Mouse (Mus musculus) pancreas, adult 10 weeks (tissue): Measurements from ENCODE around the gene Clec5a. TPM values are rescaled to one million over a fixed set of nuclear protein-coding genes. Genes with fewer than 3 reads are reported as not detected.

ENCODE experiments used
- polyA plus RNA-seq: library from polyadenylated mRNA; stranded (reverse); fragments of 350-450 nt; fragmentation: Illumina TruSeq; extraction: RNeasy Lipid Tissue Mini Kit (QIAGEN cat#74804); gene quantifications from one replicate; pipeline ENCODE4 v1.2.3, GENCODE M21; 2015; ENCODE audit warnings: low read depth, low replicate concordance; ENCODE audit not compliant: insufficient read depth

The Clec5a gene
- 0.63 TPM for polyA plus RNA-seq

DNA sequence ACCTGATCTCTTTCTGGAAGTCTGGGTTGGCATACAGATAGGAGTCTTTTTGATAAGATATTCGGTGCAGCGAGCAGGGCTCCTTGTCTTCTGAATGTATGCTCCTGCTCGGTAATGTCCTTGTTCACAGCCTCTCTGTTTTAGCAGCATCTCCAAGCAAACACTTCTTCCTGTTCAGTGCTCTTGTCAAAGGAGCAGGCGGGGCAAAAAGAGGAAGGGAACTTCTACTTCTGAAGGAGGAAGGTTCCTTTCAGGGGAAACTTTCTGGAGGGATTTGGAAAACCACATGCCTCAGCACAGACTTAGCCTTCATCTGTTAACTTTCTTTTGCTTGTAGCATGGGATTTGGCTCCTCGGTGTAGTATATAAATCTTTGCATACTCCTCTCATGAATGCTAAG lies at the start of gene Clec5a:
Gene Clec5a, minus strand, starts transcription at position 177 of the 400 bp plus-strand sequence.

DNA sequence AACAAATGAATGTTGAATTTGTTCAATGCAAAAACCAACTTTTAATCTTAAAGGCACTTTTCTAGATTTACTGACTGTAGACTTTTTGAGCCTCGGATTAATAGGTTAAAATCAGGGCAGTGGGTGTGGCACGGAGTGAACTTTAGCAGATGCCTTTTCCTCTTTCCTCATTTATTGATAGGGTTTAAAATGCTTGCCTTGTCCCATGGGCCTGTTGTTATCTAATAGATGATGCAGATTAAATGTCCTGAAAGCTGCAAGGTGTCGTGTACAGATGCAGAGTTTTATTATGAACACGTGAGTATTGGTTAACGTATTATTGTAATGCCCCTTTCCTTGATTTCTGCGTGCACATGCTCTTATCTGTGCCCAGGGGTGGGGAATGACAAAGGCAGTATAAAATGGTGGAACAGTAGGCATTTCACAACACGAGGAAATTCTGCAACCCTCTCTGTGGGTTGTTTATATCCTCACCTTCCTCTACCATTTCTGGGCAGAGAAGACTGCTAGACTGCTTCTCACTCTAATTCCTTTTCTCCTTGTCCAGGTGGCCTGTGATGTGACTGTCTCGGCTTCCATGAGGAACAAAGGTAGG lies 42.9 kb upstream of the Clec5a start, which contains the start of gene Mgam:
Gene Mgam, plus strand, starts transcription at position 426 of the 595 bp plus-strand sequence.

GRCm38 (mm10) chr6:40613260-40613852 lies 27.7 kb upstream of the Clec5a start, which contains the start of gene Tas2r138:
TSS of gene Tas2r138 (minus strand) at chr6:40613310.

DNA sequence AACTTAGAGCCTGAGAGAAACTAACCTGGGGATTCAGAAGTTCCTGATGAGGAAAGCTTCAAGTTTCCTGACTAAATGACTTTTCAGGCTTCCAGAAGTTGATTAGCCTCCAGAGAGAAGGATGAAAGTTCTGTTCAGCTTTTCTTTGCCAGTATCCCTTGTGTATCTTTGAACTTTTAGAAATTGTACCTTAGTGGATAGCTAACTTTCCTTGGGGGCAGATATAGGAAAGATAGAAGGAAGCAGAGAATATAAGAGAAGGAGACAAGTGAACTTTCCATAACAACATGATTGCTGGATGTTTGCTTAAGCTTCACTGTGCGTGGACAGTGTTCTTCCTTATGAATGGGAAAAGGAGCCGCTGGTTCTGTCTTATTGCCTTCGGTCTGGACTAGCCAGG lies 16.4 kb downstream of the Clec5a start, which contains the start of gene Olfr460:
Gene Olfr460, plus strand, starts transcription at position 301 of the 400 bp plus-strand sequence.

DNA sequence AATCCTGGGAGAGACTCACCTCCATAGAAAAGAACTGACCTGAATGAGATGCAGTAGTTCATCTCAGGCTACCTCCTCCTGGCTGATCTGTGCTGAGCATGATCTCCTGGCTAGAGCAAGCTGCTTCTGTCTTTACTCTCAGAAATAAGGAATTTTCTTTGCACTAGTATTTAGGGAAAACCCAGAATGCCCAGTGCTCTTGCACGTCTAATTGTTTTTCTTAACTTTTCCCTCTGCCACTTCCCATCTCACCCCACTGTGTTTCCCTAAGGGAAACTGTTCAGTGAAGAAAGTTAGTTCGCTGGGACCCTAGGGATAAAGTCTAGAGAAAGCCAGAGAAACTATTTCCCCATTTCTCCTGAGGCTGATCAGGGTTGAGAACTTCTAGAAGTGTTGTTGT lies 30.7 kb downstream of the Clec5a start, which contains the start of gene Olfr461:
Gene Olfr461, minus strand, starts transcription at position 101 of the 400 bp plus-strand sequence.

Other genes with a start within 250 kb of the Clec5a start
- gene E330009J07Rik, start 149.7 kb downstream of the Clec5a start, polyA plus RNA-seq, result 7.4 TPM
- 0.37 TPM for gene Wee2, start 146.7 kb downstream of the Clec5a start, polyA plus RNA-seq
- 21.8 TPM for gene Ssbp1, start 114.5 kb downstream of the Clec5a start, polyA plus RNA-seq
- not detected for gene Tas2r137, start 94.6 kb downstream of the Clec5a start, polyA plus RNA-seq
- not detected for gene Tas2r108, start 92.3 kb downstream of the Clec5a start, polyA plus RNA-seq
- not detected for gene Prss37, start 66.3 kb downstream of the Clec5a start, polyA plus RNA-seq
- not detected for gene Olfr461, start 30.8 kb downstream of the Clec5a start, polyA plus RNA-seq
- not detected for gene Olfr460, start 16.3 kb downstream of the Clec5a start, polyA plus RNA-seq
- gene Tas2r138, start 27.5 kb upstream of the Clec5a start, polyA plus RNA-seq, result not detected
- 1.4 TPM for gene Mgam, start 43.0 kb upstream of the Clec5a start, polyA plus RNA-seq